Mouse (Mus musculus): ENCODE data around the gene Klhl29.

The Klhl29 gene

DNA sequence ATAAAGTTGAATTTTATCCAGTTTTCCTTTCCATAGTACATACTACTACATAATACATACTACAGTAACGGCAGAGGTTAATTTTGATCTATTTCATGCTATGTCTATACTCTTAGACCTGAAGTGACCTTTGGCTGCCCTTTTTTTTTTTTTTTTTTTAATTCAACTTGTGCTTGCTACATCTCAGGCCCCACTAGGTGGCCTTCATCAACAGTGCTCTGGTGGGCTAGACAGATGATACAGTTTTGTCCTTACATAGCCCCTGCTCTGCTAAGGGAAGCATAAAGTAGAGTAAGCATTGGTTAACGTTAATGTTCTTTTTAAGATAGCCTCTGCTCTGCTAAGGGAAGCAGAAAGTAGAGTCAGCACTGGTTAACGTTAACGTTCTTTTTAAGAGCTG is 327.4 kb downstream of the Klhl29 start:
- no peak for DNase-seq (ENCODE audit: extremely low spot score, low read depth, low spot score)

DNA sequence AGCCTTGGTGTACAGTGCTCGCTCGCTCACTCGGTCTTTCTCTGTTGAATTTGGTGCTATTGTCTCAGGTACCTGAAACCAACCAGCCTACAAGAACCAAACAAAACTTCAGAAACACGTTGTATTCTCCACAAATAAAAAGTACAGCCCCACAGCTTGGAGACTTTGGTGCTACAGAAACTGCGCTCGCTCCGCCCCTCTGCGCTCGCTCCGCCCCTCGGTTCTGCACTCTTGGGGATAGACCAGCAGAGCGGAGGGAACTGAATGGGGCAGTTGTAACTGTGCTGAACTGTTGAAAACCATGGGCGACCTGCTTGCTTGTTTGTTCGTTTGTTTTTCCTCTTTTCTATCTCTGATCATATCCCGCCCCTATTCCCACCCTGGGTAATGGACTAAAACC is 331.3 kb downstream of the Klhl29 start:
- no peak for DNase-seq (ENCODE audit: extremely low spot score, low read depth, low spot score)

DNA sequence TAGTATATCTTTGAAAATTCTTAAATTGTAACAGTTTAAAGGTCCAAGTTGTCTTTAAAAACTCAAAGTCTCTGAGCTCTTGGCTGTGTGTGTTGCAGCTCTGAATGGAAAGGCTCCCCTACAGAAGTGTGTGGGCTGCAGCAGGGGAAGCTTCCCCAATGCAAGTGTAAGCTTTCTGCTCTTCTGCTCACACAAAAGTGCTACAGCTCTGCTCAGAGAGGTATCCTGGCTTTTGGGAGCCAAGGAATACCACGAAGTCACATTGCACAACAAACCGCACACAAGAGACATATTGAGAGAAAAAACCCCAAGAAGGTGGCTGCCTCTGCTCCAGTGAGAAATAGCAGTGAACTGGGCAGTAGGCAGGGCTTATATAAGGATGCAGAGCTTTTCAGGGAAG is 337.5 kb downstream of the Klhl29 start:
- DNase-seq (ENCODE audit: extremely low spot score, low read depth, low spot score), result no peak

DNA sequence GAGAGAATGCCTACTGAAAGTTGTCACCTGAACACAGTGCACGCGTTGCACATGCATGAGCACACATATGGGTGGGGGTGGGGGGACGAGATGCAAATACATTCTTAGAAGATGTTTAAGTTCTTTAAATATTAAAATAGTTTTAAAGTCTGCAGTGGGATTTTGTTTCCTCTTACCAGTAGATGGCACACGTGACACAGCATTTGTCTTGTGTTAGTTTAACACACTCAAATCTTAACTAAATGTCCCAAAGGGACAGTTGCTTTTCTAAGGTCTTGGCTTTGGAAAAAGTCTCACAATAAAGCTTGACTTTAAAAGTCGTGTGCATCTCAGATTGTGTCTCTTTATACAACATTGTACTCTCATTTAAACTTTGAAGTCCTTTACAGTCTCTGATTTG is 346.4 kb downstream of the Klhl29 start:
- no peak for DNase-seq (ENCODE audit: extremely low spot score, low read depth, low spot score)

All from hindlimb bud, embryonic 11.5 days (tissue).